In the genomic region with DNA sequence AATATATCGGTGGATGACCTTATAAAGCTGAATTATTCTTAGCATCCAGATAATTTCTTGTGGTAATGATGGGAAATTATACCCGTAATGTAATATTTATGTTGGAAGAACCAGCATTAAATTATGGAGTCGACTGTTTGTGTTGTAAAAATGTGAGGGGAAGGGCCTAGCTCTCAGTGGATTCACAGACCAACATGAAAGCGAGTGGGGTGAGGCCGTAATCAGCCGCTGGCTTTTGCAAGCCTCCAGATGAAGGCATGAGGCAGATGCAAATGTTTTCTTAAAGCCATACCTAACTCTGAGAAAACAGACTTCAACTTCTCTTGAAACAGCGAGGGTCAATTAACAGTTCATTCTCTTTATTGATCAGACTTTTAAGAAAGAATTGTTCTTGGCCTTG, we compare ENCODE assay signal across 34 mouse cellular contexts.
"Had no signal": no experiment of that assay in that cellular context is flagged by ENCODE, and none has a peak within 500 bp of the region (broad histone marks: within the 10 kb centered on the region; RNA-seq: fewer than 3 reads in every experiment).

No protein-coding gene starts in this region.

- DNase-seq: heart, postnatal 10 days; heart, postnatal 14 days; heart, postnatal 36 days; heart, postnatal 4 days; kidney, adult 11 months; kidney, adult 18-20 months; kidney, adult 2 months; kidney, adult 8-10 months; kidney, adult 9 months; kidney, postnatal 10 days; kidney, postnatal 14 days; kidney, postnatal 25 days; kidney, postnatal 36 days; kidney, postnatal 4 days; layer of hippocampus, adult 9-11 months had no signal

- H3K27me3 ChIP-seq: heart, embryonic 12.5 days; heart, embryonic 13.5 days; heart, embryonic 15.5 days; hindbrain, embryonic 12.5 days; hindbrain, embryonic 13.5 days; hindbrain, embryonic 15.5 days; intestine, embryonic 15.5 days; kidney, embryonic 15.5 days had no signal

- H3K9me3 ChIP-seq: heart, embryonic 12.5 days; heart, embryonic 13.5 days; heart, embryonic 15.5 days; hindbrain, embryonic 10.5 days; hindbrain, embryonic 12.5 days; hindbrain, embryonic 13.5 days; hindbrain, embryonic 15.5 days; intestine, embryonic 15.5 days; kidney, embryonic 15.5 days had no signal

- H3K27ac ChIP-seq: heart, embryonic 13.5 days; heart, embryonic 15.5 days; hindbrain, embryonic 10.5 days; hindbrain, embryonic 12.5 days; hindbrain, embryonic 13.5 days; hindbrain, embryonic 14.5 days; hindbrain, embryonic 15.5 days; hindbrain, postnatal 0 days; intestine, embryonic 15.5 days; kidney, embryonic 15.5 days; kidney, postnatal 0 days; layer of hippocampus, adult 2 months; left cerebral cortex, adult 2 months had no signal

- H3K4me3 ChIP-seq: heart, embryonic 12.5 days; heart, embryonic 13.5 days; heart, embryonic 15.5 days; hindbrain, embryonic 10.5 days; hindbrain, embryonic 12.5 days; hindbrain, embryonic 13.5 days; hindbrain, embryonic 15.5 days; intestine, embryonic 15.5 days; kidney, embryonic 15.5 days; layer of hippocampus, adult 2 months; left cerebral cortex, adult 2 months had no signal

- ATAC-seq: hindbrain, embryonic 16.5 days; hindbrain, postnatal 0 days; inflammation-experienced regulatory T-cells, adult 6 months; intestine, embryonic 15.5 days; intestine, embryonic 16.5 days; intestine, postnatal 0 days had no signal

- H3K4me2 ChIP-seq: heart, embryonic 11.5 days; heart, embryonic 12.5 days; heart, embryonic 13.5 days; heart, embryonic 15.5 days; hindbrain, embryonic 12.5 days; hindbrain, embryonic 13.5 days; hindbrain, embryonic 14.5 days; hindbrain, embryonic 15.5 days; intestine, embryonic 15.5 days; kidney, embryonic 15.5 days had no signal

- H3K36me3 ChIP-seq: heart, embryonic 12.5 days; heart, embryonic 13.5 days; heart, embryonic 15.5 days; hindbrain, embryonic 12.5 days; hindbrain, embryonic 13.5 days; hindbrain, embryonic 15.5 days; intestine, embryonic 15.5 days; kidney, embryonic 15.5 days had no signal

- H3K9ac ChIP-seq: heart, embryonic 12.5 days; heart, embryonic 13.5 days; heart, embryonic 15.5 days; hindbrain, embryonic 12.5 days; hindbrain, embryonic 13.5 days; hindbrain, embryonic 14.5 days; hindbrain, embryonic 15.5 days; intestine, embryonic 15.5 days; kidney, embryonic 15.5 days had no signal
